Mouse (Mus musculus) liver, embryonic 11.5 days (tissue): ENCODE measurements around the gene B4galnt2. TPM values are rescaled to one million over a fixed set of nuclear protein-coding genes. Genes with fewer than 3 reads are reported as not detected.

Experiments used
- ATAC-seq: fragments of 200-750 bp; cut with Nextera tagmentation; replicated peaks from 2 replicates; pipeline ENCODE4 v1.8.0; 2017; ENCODE audit warnings: moderate number of reproducible peaks, mild to moderate bottlenecking, moderate TSS enrichment, moderate library complexity; ENCODE audit not compliant: low FRiP score
- DNase-seq: peaks from one replicate; pipeline ENCODE4 v3.0.0-alpha.2; 2017; ENCODE audit warnings: low spot score
- H3K27ac ChIP-seq: fragments of 300-500 bp; sonication (generic); 2 replicates; pipeline ENCODE4 v1.5.1; 2014; ENCODE audit warnings: mild to moderate bottlenecking, low read depth, low read length, control low read depth
- H3K27me3 ChIP-seq: fragments of 300-500 bp; sonication (generic); replicated peaks from 2 replicates; pipeline ENCODE4 v1.6.1; 2014; ENCODE audit warnings: low read length, mixed read lengths; ENCODE audit not compliant: control insufficient read depth, insufficient read depth
- H3K36me3 ChIP-seq: fragments of 300-500 bp; sonication (generic); 2 replicates; pipeline ENCODE4 v1.6.1; 2014; ENCODE audit warnings: mild to moderate bottlenecking, low read length, moderate library complexity, mixed read lengths; ENCODE audit not compliant: control insufficient read depth, insufficient read depth
- H3K4me1 ChIP-seq: fragments of 300-500 bp; sonication (generic); replicated peaks from 2 replicates; pipeline ENCODE4 v1.6.1; 2014; ENCODE audit warnings: low read length, mixed read lengths; ENCODE audit not compliant: control insufficient read depth, insufficient read depth
- H3K4me2 ChIP-seq: fragments of 300-500 bp; sonication (generic); 2 replicates; pipeline ENCODE4 v1.6.1; 2014; ENCODE audit warnings: mild to moderate bottlenecking, control low read depth, moderate library complexity
- H3K4me3 ChIP-seq: fragments of 300-500 bp; sonication (generic); 2 replicates; pipeline ENCODE4 v1.5.1; 2014; ENCODE audit warnings: low read depth, low read length, control low read depth
- H3K9ac ChIP-seq: fragments of 300-500 bp; sonication (generic); 2 replicates; pipeline ENCODE4 v1.6.1; 2014; ENCODE audit warnings: low read depth, low read length, control low read depth
- H3K9me3 ChIP-seq: fragments of 300-500 bp; sonication (generic); 2 replicates; pipeline ENCODE4 v1.6.1; 2016; ENCODE audit warnings: low read length, inconsistent platforms, mixed read lengths; ENCODE audit not compliant: control insufficient read depth
- WGBS: fragments of 180-500 bp; shearing (Covaris S2); extraction: QIAGEN DNeasy Blood & Tissue Kit; methylation state at CpG from one replicate; pipeline ENCODE4 v1.1.7; 2014; 5-methylcytosine and 5-hydroxymethylcytosine counted together
- microRNA-seq: library from miRNA; unstranded; fragments of <30 nt; microRNA quantifications from one replicate; pipeline ENCODE4, GENCODE M21; 2017; ENCODE audit warnings: borderline number of aligned reads
- polyA plus RNA-seq: library from polyadenylated mRNA; unstranded; fragments of >200 nt; fragmentation: Nextera tagmentation; extraction: Ambion mirVana; gene quantifications from 2 replicates; pipeline ENCODE4 v1.2.1, GENCODE M21; 2014

The B4galnt2 gene
- polyA plus RNA-seq, 1 experiment from 2014 or later: 0.34 TPM

DNA sequence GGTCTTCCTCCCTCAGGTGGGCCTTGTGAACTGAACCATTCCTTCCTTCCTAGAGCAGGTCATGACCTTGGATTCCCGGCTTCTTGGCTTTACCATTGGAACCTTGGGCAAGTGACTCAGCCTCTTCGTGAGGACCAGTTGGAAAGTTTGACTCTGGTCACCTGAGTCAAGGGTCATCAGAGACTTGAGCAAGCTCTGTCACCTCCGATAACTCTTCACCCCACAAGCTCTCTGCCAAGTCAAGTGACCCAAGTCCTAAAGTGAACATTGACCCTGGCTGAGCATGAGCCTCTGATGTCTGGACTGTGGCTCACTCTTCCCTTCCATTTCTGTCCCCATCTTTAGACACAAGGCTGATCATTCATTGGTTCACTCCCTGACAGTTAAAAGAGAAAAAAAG lies 93.2 kb downstream of the B4galnt2 start:
- DNase-seq: no peak
- H3K9me3 ChIP-seq: no peaks in the 10 kb centered on the region
- peaks cover 13% of the 10 kb centered on the region for H3K4me1 ChIP-seq
- peaks cover 13% of the 10 kb centered on the region for H3K27me3 ChIP-seq
- H3K36me3 ChIP-seq: no peaks in the 10 kb centered on the region
- 85% methylated on average over 3 of the region's 3 CpGs for WGBS
- no peak overlapping the region for H3K9ac ChIP-seq
- H3K27ac ChIP-seq: no peak overlapping the region
- H3K4me3 ChIP-seq: no peak overlapping the region
- no peak for ATAC-seq
- no peak overlapping the region for H3K4me2 ChIP-seq

DNA sequence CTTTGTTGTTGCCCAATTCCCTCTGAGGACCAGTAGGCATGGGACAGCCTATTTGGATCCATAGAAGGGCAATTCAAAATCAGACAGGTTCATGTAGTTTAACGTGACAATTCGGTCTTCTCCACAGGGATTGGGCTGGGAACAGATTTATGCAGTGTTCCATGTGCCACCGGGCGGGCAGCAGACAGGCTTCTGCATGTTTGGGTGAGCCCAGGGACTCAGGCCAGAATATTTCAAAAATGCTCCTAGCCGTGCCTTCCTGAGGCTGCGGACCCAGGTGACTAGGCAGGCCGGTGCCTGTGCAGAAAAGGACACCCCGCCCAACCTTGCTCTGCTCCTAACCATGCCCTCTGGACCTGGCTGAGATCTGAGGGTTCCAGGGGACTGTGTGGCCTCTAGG lies 95.6 kb downstream of the B4galnt2 start:
- H3K4me2 ChIP-seq: no peak overlapping the region
- H3K9ac ChIP-seq: no peak overlapping the region
- ATAC-seq (no peak), DNase-seq (no peak)
- H3K4me3 ChIP-seq: no peak overlapping the region
- 0 out of 2 replicates have a peak, but pooled peaks cover 5% of the 10 kb centered on the region for H3K4me1 ChIP-seq
- no peaks in the 10 kb centered on the region for H3K36me3 ChIP-seq
- WGBS: 81% methylated on average over 8 of the region's 8 CpGs
- 0 out of 2 replicates have a peak, but pooled peaks cover 2% of the 10 kb centered on the region for H3K27me3 ChIP-seq
- no peaks in the 10 kb centered on the region for H3K9me3 ChIP-seq
- H3K27ac ChIP-seq: no peak overlapping the region

Small RNAs within 50 kb of the gene (microRNA-seq; reads per million reads assigned to microRNA genes)
- 1.4 reads per million for gene Mir3063

Other genes starting within 250 kb of the B4galnt2 start
- gene Phb, start 247.9 kb downstream of the B4galnt2 start, polyA plus RNA-seq: 308 and 337 TPM in 2 replicates
- 8.7 TPM in 2 replicates for gene Zfp652, start 202.2 kb downstream of the B4galnt2 start, polyA plus RNA-seq
- 1.5 and 1.6 TPM in 2 replicates for gene B130006D01Rik, start 191.3 kb downstream of the B4galnt2 start, polyA plus RNA-seq
- 0.48 and 0.74 TPM in 2 replicates for gene Phospho1, start 90.4 kb downstream of the B4galnt2 start, polyA plus RNA-seq
- 19.5 and 22.3 TPM in 2 replicates for gene Gngt2, start 77.7 kb downstream of the B4galnt2 start, polyA plus RNA-seq
- 6.4 and 7.9 TPM in 2 replicates for gene Abi3, start 72.4 kb downstream of the B4galnt2 start, polyA plus RNA-seq
- 54.1 and 56.0 TPM in 2 replicates for gene Igf2bp1, start 91.0 kb upstream of the B4galnt2 start, polyA plus RNA-seq
- not detected in 2 replicates for gene Gip, start 109.7 kb upstream of the B4galnt2 start, polyA plus RNA-seq
- gene Snf8, start 120.0 kb upstream of the B4galnt2 start, polyA plus RNA-seq: 48.8 and 50.0 TPM in 2 replicates
- gene Ube2z, start 150.5 kb upstream of the B4galnt2 start, polyA plus RNA-seq: 26.7 and 27.1 TPM in 2 replicates
- 943 and 994 TPM in 2 replicates for gene Atp5g1, start 160.8 kb upstream of the B4galnt2 start, polyA plus RNA-seq
- not detected in 2 replicates for gene Calcoco2, start 197.1 kb upstream of the B4galnt2 start, polyA plus RNA-seq
- gene Ttll6, start 218.9 kb upstream of the B4galnt2 start, polyA plus RNA-seq: not detected in 2 replicates